Mouse (Mus musculus) embryonic facial prominence, embryonic 10.5 days (tissue): ENCODE results near the gene Rabac1. TPM values are rescaled to one million over a fixed set of nuclear protein-coding genes. Genes with fewer than 3 reads are reported as not detected.

ENCODE experiments used
- DNase-seq: peaks from one replicate; pipeline ENCODE4 v3.0.0-alpha.2; 2017; ENCODE audit warnings: low spot score
- H3K27ac ChIP-seq: fragments of 300-500 bp; sonication (generic); replicated peaks from 2 replicates; pipeline ENCODE4 v1.5.1; 2016; ENCODE audit warnings: mild to moderate bottlenecking
- H3K27me3 ChIP-seq: fragments of 300-500 bp; sonication (generic); replicated peaks from 2 replicates; pipeline ENCODE4 v1.6.1; 2016; ENCODE audit warnings: low read depth, mild to moderate bottlenecking; ENCODE audit not compliant: poor library complexity, severe bottlenecking
- H3K36me3 ChIP-seq: fragments of 300-500 bp; sonication (generic); replicated peaks from 2 replicates; pipeline ENCODE4 v1.6.1; 2016; ENCODE audit warnings: mild to moderate bottlenecking, moderate library complexity
- H3K4me1 ChIP-seq: fragments of 300-500 bp; sonication (generic); 2 replicates; pipeline ENCODE4 v1.6.1; 2016
- H3K4me3 ChIP-seq: fragments of 300-500 bp; sonication (generic); 2 replicates; pipeline ENCODE4 v1.5.1; 2016; ENCODE audit warnings: mild to moderate bottlenecking, moderate library complexity
- H3K9me3 ChIP-seq: fragments of 300-500 bp; sonication (generic); 2 replicates; pipeline ENCODE4 v1.6.1; 2016; ENCODE audit warnings: mild to moderate bottlenecking
- WGBS: fragments of 180-500 bp; shearing (Covaris S2); methylation state at CpG from one replicate; pipeline ENCODE4 v1.1.7; 2016; 5-methylcytosine and 5-hydroxymethylcytosine counted together
- polyA plus RNA-seq: library from polyadenylated mRNA; unstranded; fragments of >200 nt; fragmentation: Nextera tagmentation; extraction: Ambion mirVana; gene quantifications from 2 replicates; pipeline ENCODE4 v1.2.1, GENCODE M21; 2016

The Rabac1 gene
- polyA plus RNA-seq = 69.5 and 76.1 TPM in 2 replicates

DNA sequence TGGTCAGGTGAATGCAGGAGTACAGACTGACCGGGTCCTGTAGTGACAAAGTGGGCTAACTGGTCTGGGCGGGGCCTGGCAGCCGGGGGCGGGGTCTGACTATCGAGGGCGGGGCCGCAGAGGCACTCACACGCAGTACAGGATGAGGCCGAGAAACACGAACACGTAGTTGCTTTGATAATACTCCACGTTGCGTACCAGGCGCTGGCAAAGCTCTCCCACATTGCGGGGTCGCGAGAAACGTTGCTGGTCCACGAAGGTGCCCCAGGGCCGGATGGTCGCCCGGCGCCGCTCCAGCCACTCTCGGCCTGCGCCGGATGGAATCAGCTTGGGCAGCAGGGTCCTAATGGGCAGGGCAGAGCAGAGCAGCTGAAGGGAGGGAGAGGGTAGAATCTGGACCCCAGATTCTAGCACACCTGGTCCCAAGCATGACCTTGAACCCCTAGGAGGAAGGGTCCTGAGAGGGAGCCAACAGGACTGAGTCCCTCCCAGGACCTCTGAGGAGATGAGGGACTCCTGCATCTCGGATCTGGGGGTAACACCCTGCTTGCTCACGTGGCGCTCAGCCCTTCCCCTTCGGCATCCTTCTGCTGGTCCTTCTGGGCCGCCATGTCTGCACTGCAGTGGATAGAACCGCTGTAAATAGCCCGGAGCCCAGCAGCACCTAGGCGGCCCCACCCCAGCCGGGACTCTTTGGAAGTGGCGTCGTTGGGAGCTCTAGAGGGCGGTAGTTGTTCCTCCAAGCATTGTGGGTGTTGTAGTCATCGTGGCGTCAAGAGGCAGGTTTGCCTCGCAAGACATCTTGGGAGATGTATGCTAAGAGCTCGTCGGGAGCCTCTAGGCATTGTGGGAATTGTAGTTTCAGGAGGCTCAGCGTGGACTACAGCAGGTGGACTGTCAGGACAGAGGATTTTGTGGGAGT is at the start of gene Rabac1:
Rabac1 (minus strand) TSS at position 783 of the 922 bp plus-strand sequence.
- DNase-seq = peak; percentile 87
- no peaks in the 10 kb centered on the region for H3K27me3 ChIP-seq
- H3K4me3 ChIP-seq = peak within 1 kb of the TSS; percentile 64
- no peaks in the 10 kb centered on the region for H3K9me3 ChIP-seq
- H3K27ac ChIP-seq = peak within 1 kb of the TSS; percentile 80
- H3K36me3 ChIP-seq = no peaks in the 10 kb centered on the region
- under 1% methylated on average over 45 of the region's 45 CpGs for WGBS
- peaks cover 10% of the 10 kb centered on the region for H3K4me1 ChIP-seq

DNA sequence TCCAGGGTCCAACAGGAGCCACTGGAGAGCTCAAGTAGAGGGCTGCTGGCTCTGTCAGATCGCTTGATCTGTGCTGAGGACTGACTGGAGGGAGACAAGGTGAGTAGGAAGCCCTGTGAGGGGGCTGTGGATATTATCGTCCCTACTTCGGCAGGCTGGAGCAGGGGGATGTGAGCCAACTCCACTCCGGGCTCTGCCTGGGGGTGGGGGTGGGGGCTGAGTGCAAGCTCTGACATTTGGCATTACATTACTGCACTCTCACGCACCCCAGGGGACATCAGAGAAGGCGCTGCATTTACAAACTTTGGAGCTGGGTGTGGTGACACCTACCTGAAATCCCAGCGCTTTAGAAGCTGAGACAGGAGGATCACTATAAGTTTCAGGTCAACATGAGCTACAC is 39.0 kb upstream of the Rabac1 start:
- Histone ChIP-seq H3K4me3 (no peak overlapping the region), H3K27ac (no peak overlapping the region), H3K36me3 (peaks cover 45% of the 10 kb centered on the region), H3K4me1 (peaks cover 28% of the 10 kb centered on the region), H3K9me3 (no peaks in the 10 kb centered on the region), H3K27me3 (peaks cover 68% of the 10 kb centered on the region)
- no peak for DNase-seq
- WGBS = 77% methylated on average over 7 of the region's 7 CpGs

DNA sequence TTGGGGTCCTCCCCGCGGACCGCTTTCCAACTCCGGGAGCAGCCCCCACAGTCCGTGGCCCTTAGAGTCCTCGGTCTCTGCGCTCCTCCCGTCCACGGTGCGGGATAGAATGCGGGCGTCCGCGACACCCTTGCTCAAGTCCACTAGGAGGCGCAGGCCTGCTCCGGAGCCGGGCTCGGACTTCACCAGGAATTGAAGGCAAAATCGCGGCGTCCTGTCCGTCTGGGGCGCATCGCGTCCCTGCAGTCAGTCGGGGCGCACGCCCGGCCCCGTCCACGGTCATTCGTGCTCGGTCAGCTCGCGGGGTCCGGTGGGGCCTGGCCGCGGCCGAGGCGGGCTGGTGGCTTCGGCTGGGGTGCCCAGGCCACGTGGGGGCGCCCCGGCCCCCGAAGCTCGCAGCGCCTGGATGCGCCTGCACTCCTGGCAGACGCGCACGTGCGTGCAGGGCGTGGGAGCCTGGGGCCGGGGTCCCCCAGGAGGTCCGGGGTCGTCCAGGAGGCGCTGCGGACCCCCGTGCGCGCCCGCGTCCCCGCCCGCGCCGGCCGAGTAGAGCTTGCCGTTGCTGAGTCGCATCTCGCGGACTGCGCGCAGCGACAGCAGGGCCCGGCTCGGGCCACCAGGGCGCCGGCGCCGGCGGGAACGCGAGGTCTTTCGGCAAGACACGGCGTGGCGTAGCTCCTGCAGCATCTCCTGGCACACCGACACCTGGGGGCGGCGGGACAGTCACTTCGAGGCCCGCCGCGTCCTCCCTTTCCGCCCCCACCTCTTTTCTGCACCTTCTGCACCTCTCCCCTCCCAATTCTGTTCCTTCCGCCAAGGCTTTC is 37.7 kb upstream of the Rabac1 start:
- peak overlapping the region; percentile 60 for H3K4me3 ChIP-seq
- H3K9me3 ChIP-seq = no peaks in the 10 kb centered on the region
- peaks cover 81% of the 10 kb centered on the region for H3K27me3 ChIP-seq
- peaks cover 32% of the 10 kb centered on the region for H3K36me3 ChIP-seq
- peak overlapping the region; percentile 44; the same call in 1 of the 2 replicates for H3K27ac ChIP-seq
- peaks cover 37% of the 10 kb centered on the region for H3K4me1 ChIP-seq
- WGBS = under 1% methylated on average over 97 of the region's 97 CpGs
- peak; percentile 78 for DNase-seq

DNA sequence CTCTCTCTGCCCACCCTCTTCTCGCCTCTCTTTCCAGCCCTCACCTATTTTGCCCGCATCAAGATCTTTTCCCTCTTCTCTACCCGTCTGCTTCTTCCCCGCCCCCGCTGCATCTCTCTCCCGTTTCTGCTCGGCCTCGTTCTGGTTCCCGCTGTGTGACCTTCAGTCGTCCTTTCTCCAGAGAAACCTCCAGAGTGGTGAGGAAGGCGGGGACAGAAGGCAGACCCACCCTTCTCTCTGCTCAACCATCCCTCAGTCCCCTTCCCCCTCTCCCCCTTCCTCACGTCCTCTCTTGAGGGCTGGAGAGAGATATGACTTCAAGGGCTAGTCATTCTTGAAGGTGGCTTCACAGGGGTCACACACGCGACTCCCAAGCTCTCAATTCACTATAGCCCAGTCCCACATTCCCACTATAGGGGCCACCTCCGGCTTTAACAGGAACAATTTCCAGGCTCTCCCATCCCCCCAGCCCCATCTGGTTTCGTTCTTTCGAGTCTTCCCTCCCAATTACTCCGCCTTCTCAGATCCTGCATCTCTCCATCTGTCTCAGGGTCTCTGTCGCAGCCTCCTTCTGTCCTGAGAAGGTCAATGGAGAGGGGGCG is 36.6 kb upstream of the Rabac1 start:
- Histone ChIP-seq H3K4me1 (peaks cover 45% of the 10 kb centered on the region), H3K27ac (no peak overlapping the region), H3K27me3 (peaks cover 92% of the 10 kb centered on the region), H3K36me3 (peaks cover 21% of the 10 kb centered on the region), H3K9me3 (no peaks in the 10 kb centered on the region), H3K4me3 (peak overlapping the region; percentile 60; the same call in 1 of the 2 replicates)
- WGBS = 7% methylated on average over 20 of the region's 20 CpGs
- peak; percentile 27 for DNase-seq

DNA sequence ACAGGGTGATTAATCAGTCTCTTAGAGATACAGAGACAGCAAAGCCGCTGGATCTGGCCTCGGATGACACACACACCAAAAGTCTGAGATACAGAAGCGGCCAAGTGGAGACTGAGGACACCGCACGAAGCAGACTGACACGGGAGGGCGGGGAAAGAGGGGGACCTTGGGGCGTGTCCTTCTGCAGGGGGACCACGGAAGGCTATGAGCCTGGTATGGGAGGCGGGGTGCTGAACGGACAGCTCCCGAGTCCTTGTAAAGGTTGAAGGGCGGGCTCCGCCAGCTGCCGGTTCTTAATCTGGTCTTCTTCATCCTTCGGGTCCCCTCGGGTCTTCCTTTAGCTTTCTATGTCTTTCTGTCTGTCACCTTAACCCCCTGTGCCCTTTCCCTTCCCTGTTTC is 36.1 kb upstream of the Rabac1 start:
- Histone ChIP-seq H3K4me3 (peak overlapping the region; percentile 60; the same call in 1 of the 2 replicates), H3K36me3 (peaks cover 16% of the 10 kb centered on the region), H3K27ac (no peak overlapping the region), H3K27me3 (peaks cover 97% of the 10 kb centered on the region), H3K9me3 (no peaks in the 10 kb centered on the region), H3K4me1 (peaks cover 45% of the 10 kb centered on the region)
- peak; percentile 85 for DNase-seq
- 2% methylated on average over 17 of the region's 17 CpGs for WGBS

DNA sequence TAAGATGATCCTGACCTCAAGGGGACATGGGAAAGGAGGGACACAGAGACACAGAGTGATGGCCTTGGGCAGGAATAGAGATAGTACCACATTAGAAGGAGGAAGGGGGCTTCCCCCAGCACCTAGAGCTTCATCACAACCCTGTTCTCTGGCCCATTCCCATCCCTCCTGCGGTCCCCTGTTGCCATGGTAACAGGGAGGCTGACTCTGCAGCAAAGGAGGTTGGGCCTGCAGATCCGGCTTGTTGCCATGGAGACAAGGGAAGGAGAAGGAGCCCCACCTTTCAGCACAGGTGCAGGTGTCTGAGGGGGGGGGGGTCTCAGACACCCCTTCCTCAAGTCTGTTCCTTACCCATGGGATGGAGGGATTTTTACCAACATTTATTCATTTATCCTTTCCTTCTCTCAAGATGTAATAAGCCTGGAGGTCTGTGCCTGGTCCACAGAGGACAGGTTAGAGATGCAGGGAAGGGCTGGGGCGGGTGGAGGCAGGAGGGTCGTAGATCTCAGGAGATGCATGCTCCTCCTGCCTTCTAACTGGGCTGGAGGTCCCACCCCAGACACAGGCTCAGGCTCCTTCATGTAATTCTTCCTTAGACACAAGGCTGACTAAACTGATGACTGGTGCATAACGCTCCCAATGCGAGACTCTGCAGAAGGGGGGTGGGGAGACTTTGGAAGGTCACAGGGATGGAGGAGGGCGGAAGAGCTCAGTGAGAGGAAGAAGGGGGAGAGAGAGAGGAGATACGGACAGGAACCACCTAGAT is 35.2 kb upstream of the Rabac1 start:
- no peak overlapping the region for H3K4me3 ChIP-seq
- peaks cover 7% of the 10 kb centered on the region for H3K36me3 ChIP-seq
- DNase-seq = no peak
- H3K27me3 ChIP-seq = peaks cover 100% of the 10 kb centered on the region
- 25% methylated on average over 8 of the region's 8 CpGs for WGBS
- no peak overlapping the region for H3K27ac ChIP-seq
- no peaks in the 10 kb centered on the region for H3K9me3 ChIP-seq
- H3K4me1 ChIP-seq = peaks cover 48% of the 10 kb centered on the region

DNA sequence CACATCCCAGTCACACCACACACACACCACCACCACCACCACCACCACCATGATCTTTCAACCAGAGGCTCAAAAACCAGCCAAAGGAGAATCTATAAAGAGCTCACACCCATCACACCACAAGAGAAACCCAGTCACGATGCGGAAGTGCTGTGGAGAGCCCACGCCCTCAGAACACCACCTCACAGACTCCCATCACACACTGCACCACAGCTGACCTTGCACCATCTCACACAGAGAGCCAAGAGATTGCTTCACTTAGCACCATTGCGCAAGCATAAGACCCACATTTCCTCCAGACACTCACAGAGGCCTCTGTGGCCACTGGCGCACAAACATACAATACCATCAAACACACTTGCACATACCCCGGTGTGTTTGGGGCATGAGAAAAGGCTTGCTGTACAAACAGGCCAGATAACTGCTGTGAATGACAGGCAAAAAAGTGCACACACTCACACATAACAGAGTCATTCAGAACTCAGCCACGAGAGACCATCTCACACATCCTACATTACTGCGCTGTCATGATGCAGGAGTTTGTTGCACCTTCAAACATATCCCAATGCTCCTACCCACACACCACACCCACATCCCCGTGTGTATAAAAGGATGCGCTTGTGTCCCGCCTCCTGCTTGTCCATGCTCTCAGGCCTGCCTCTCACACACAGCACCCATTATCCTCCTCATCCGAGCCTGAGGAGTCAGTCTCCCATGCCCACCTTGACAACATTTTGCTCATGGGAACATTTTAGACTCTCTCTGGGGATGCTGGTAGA is 34.2 kb upstream of the Rabac1 start:
- no peak for DNase-seq
- H3K27ac ChIP-seq = no peak overlapping the region
- H3K36me3 ChIP-seq = no peaks in the 10 kb centered on the region
- no peak overlapping the region for H3K4me3 ChIP-seq
- 87% methylated on average over 12 of the region's 12 CpGs for whole genome bisulfite sequencing
- no peaks in the 10 kb centered on the region for H3K9me3 ChIP-seq
- H3K27me3 ChIP-seq = peaks cover 99% of the 10 kb centered on the region
- peaks cover 48% of the 10 kb centered on the region for H3K4me1 ChIP-seq

DNA sequence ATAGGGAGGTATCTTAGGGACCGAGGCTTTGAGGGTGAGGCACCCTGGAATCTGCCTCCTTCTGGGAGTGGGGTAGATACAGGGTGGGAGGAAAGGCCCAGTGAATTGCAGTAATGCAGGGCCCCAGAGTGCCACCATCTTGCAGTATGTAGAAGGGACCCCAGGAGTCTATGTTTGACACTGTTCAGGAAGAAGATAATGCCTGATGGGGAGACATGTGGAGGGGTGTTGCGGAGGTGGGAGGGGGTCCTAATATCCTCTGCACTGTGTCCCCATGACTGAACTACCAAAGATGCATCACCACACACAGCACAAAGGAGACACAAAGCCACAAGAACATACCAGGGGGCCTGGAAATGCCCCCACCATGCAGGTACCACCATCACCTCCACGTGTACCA is 33.6 kb upstream of the Rabac1 start:
- H3K27ac ChIP-seq = peak overlapping the region; percentile 25; the same call in 1 of the 2 replicates
- no peaks in the 10 kb centered on the region for H3K9me3 ChIP-seq
- no peak for DNase-seq
- H3K36me3 ChIP-seq = no peaks in the 10 kb centered on the region
- peaks cover 45% of the 10 kb centered on the region for H3K4me1 ChIP-seq
- H3K4me3 ChIP-seq = peak overlapping the region; percentile 61
- peaks cover 94% of the 10 kb centered on the region for H3K27me3 ChIP-seq
- WGBS = 74% methylated on average over 3 of the region's 3 CpGs

DNA sequence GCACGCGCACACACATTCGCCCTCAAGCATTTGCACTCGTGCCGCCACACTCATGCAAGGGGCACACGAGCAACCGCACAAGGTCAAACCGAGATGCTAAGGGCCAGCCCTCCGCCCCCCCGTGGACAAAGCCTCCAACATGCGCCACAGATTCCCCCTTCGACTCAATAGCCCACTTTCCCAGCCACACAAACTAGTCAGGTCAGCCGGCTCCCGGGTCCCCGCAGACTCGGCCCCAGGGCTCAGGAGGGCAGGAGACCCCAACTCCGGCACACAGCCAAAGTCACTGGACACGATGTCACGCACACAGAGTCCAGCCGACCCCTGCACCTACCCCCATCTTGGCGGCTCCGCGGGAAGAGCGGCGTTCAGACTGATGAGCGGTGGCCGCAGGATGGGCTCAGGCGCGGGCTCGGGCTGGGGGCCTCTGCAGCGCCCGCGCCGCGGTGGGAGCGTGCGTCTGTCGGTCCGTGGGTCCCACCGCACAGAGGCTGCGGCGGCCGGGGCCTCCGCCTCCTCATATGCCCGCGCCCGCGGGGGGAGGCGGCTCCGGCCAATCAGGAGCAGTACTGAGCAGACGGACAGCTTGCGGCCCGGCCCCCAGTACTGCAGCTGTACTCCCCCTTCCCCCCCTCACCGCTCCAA is 33.0 kb upstream of the Rabac1 start, which contains the start of gene Atp1a3:
Atp1a3 (minus strand) TSS at position 538 of the 645 bp plus-strand sequence.
- no peaks in the 10 kb centered on the region for H3K9me3 ChIP-seq
- peak; percentile 69 for DNase-seq
- peaks cover 88% of the 10 kb centered on the region for H3K27me3 ChIP-seq
- H3K4me3 ChIP-seq = peak within 1 kb of the TSS; percentile 61
- whole genome bisulfite sequencing = 1% methylated on average over 54 of the region's 54 CpGs
- no peaks in the 10 kb centered on the region for H3K36me3 ChIP-seq
- H3K4me1 ChIP-seq = peaks cover 41% of the 10 kb centered on the region
- peak within 1 kb of the TSS; percentile 25; the same call in 1 of the 2 replicates for H3K27ac ChIP-seq

DNA sequence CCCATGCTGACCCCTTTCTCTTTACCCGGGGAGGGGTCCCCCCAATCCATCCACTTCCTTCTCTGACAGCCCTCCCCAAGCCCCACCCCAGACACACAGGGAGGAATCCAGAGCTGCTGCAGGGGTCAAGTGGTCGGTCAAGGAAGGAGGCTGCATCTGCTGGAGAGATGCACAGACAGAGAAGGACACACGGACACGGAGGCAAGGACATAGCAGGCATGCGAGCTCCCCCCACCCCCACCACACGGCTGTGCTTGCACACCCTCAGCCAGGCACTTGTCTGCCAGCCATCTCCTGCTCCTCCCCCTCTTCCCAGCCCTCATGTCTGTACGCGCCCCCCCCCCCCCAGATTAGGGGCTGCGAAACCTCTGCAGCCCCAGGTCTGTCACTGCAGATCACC is 32.3 kb upstream of the Rabac1 start:
- Histone ChIP-seq H3K4me3 (peak overlapping the region; percentile 61), H3K9me3 (no peaks in the 10 kb centered on the region), H3K27me3 (peaks cover 80% of the 10 kb centered on the region), H3K36me3 (no peaks in the 10 kb centered on the region), H3K4me1 (peaks cover 34% of the 10 kb centered on the region), H3K27ac (no peak overlapping the region)
- DNase-seq = no peak
- WGBS = 33% methylated on average over 9 of the region's 9 CpGs
